Comparison of ENCODE assay signal across 9 mouse cellular contexts in genomic region chr17:46651292-46651691, GRCm38 (mm10). TPM values are rescaled to one million over a fixed set of nuclear protein-coding genes. Genes with fewer than 3 reads are reported as not detected.
DNase-seq lines count a peak whose midpoint lies in the region; ATAC-seq and TF ChIP-seq lines count a peak whose summit lies in the region.
"Had no signal": no experiment of that assay in that cellular context is flagged by ENCODE, and none has a peak within 500 bp of the region (broad histone marks: within the 10 kb centered on the region; RNA-seq: fewer than 3 reads in every experiment).

No protein-coding gene starts in this region.

- no peak for ATAC-seq in liver, embryonic 11.5 days (replicated peaks; ENCODE audit: low FRiP score)

- H3K4me1 ChIP-seq in thymus, adult 2 months (replicated peaks; ENCODE audit: control insufficient read depth, insufficient read depth, low read length), result peaks cover 16% of the 10 kb centered on the region
- peaks cover 28% of the 10 kb centered on the region for H3K4me1 ChIP-seq in liver, embryonic 11.5 days (replicated peaks; ENCODE audit: control insufficient read depth, insufficient read depth, low read length)

- peak; percentile 12 for DNase-seq in embryo, embryonic 10.5 days (ENCODE audit: low spot score)
- no peak for DNase-seq in embryo, embryonic 10 days (ENCODE audit: low spot score)
- DNase-seq in thymus, adult 2 months, result no peak
- DNase-seq in thymus, postnatal 25 days, result no peak
- no peak for DNase-seq in liver, embryonic 11.5 days (ENCODE audit: low spot score)
- no peak for DNase-seq in urinary bladder, postnatal 14 days (ENCODE audit: low spot score)
- no peak for DNase-seq in ovary, postnatal 14 days (ENCODE audit: low spot score)
- no peak for DNase-seq in right cerebral cortex, adult 2 months (ENCODE audit: low spot score in 2 of 2)
- DNase-seq: cerebellum, adult 18-20 months had no signal

- 82% methylated on average over 17 of the region's 17 CpGs for WGBS in thymus, adult 2 months
- WGBS in liver, embryonic 11.5 days, result 72% methylated on average over 17 of the region's 17 CpGs

- TF ChIP-seq POLR2A in thymus, adult 2 months (IDR thresholded peaks at IDR 0.05; ENCODE audit: control insufficient read depth, extremely low read depth, insufficient read depth, low read length, poor library complexity), result no peak

- no peak overlapping the region for H3K27ac ChIP-seq in thymus, adult 2 months (ENCODE audit: control insufficient read depth, insufficient read depth, low read length)
- peak overlapping the region; percentile 88; the same call in 1 of the 2 replicates for H3K27ac ChIP-seq in liver, embryonic 11.5 days (ENCODE audit: low read depth, low read length)

- no peaks in the 10 kb centered on the region for H3K36me3 ChIP-seq in thymus, adult 2 months (ENCODE audit: control insufficient read depth, insufficient read depth, low read length)
- peaks cover 24% of the 10 kb centered on the region for H3K36me3 ChIP-seq in liver, embryonic 11.5 days (ENCODE audit: control insufficient read depth, insufficient read depth, low read length)

- H3K9ac ChIP-seq in liver, embryonic 11.5 days (ENCODE audit: low read depth, low read length), result peak overlapping the region; percentile 83

- no peaks in the 10 kb centered on the region for H3K27me3 ChIP-seq in thymus, adult 2 months (ENCODE audit: control insufficient read depth, insufficient read depth, low read length)
- no peaks in the 10 kb centered on the region for H3K27me3 ChIP-seq in liver, embryonic 11.5 days (replicated peaks; ENCODE audit: control insufficient read depth, insufficient read depth, low read length)

- TF ChIP-seq CTCF in thymus, adult 2 months (IDR thresholded peaks at IDR 0.05; ENCODE audit: borderline replicate concordance, control insufficient read depth, extremely low read depth, insufficient read depth, low read length, poor library complexity), result no peak

- H3K4me3 ChIP-seq in thymus, adult 2 months (ENCODE audit: control insufficient read depth, insufficient read depth, low read length), result peak overlapping the region; percentile 71; the same call in 1 of the 2 replicates
- peak overlapping the region; percentile 73 for H3K4me3 ChIP-seq in liver, embryonic 11.5 days (ENCODE audit: low read depth, low read length)

- peak overlapping the region; percentile 70 for H3K4me2 ChIP-seq in liver, embryonic 11.5 days

- no peaks in the 10 kb centered on the region for H3K9me3 ChIP-seq in liver, embryonic 11.5 days (ENCODE audit: control insufficient read depth, low read length)

RNA-seq across cellular contexts. Expression of gene Cul7, which starts 1.2 kb away (rescaled TPM):
- polyA plus RNA-seq in thymus, adult 2 months (2012; rRNA removed), result 47.9 and 50.1 TPM in 2 replicates
- polyA plus RNA-seq in liver, embryonic 11.5 days (2014; fragmentation: Nextera tagmentation; extraction: Ambion mirVana), result 24.1 and 28.2 TPM in 2 replicates

RNA-seq across cellular contexts. Expression of gene Mrpl2, which starts 5.3 kb away (rescaled TPM):
- 68.3 and 91.0 TPM in 2 replicates for polyA plus RNA-seq in thymus, adult 2 months (2012; rRNA removed)
- polyA plus RNA-seq in liver, embryonic 11.5 days (2014; fragmentation: Nextera tagmentation; extraction: Ambion mirVana), result 151 and 165 TPM in 2 replicates

RNA-seq across cellular contexts. Expression of gene Klc4, which starts 5.5 kb away (rescaled TPM):
- polyA plus RNA-seq in thymus, adult 2 months (2012; rRNA removed), result 22.6 and 24.0 TPM in 2 replicates
- 10.8 and 12.3 TPM in 2 replicates for polyA plus RNA-seq in liver, embryonic 11.5 days (2014; fragmentation: Nextera tagmentation; extraction: Ambion mirVana)

RNA-seq across cellular contexts. Expression of gene Ptk7, which starts 22.0 kb away (rescaled TPM):
- 11.9 and 15.8 TPM in 2 replicates for polyA plus RNA-seq in thymus, adult 2 months (2012; rRNA removed)
- polyA plus RNA-seq in liver, embryonic 11.5 days (2014; fragmentation: Nextera tagmentation; extraction: Ambion mirVana), result 24.5 and 24.7 TPM in 2 replicates

RNA-seq across cellular contexts. Expression of gene Rrp36, which starts 22.9 kb away (rescaled TPM):
- polyA plus RNA-seq in thymus, adult 2 months (2012; rRNA removed), result 43.8 and 47.8 TPM in 2 replicates
- 52.0 and 56.5 TPM in 2 replicates for polyA plus RNA-seq in liver, embryonic 11.5 days (2014; fragmentation: Nextera tagmentation; extraction: Ambion mirVana)
